Mouse (Mus musculus) limb, embryonic 11.5 days (tissue): ENCODE data around the gene Capsl. TPM values are rescaled to one million over a fixed set of nuclear protein-coding genes. Genes with fewer than 3 reads are reported as not detected.

ENCODE experiments used
- ATAC-seq: fragments of 200-750 bp; cut with Nextera tagmentation; 2 replicates; pipeline ENCODE4 v1.8.0; 2017; ENCODE audit warnings: low read depth; ENCODE audit not compliant: insufficient number of reproducible peaks, low FRiP score, low TSS enrichment
- DNase-seq: peaks from one replicate; pipeline ENCODE4 v3.0.0-alpha.2; 2015; ENCODE audit warnings: low spot score
- H3K27ac ChIP-seq: fragments of 300-500 bp; sonication (generic); replicated peaks from 2 replicates; pipeline ENCODE4 v1.5.1; 2014; ENCODE audit warnings: low read depth, mild to moderate bottlenecking, low read length
- H3K27me3 ChIP-seq: fragments of 300-500 bp; sonication (generic); 2 replicates; pipeline ENCODE4 v1.6.1; 2014; ENCODE audit warnings: mild to moderate bottlenecking, low read length, mixed read lengths; ENCODE audit not compliant: control insufficient read depth, insufficient read depth
- H3K36me3 ChIP-seq: fragments of 300-500 bp; sonication (generic); 2 replicates; pipeline ENCODE4 v1.6.1; 2014; ENCODE audit warnings: mild to moderate bottlenecking, low read length, moderate library complexity, mixed read lengths; ENCODE audit not compliant: control insufficient read depth, insufficient read depth
- H3K4me1 ChIP-seq: fragments of 300-500 bp; sonication (generic); 2 replicates; pipeline ENCODE4 v1.6.1; 2014; ENCODE audit warnings: low read length, mixed read lengths; ENCODE audit not compliant: control insufficient read depth, insufficient read depth
- H3K4me2 ChIP-seq: fragments of 300-500 bp; sonication (generic); 2 replicates; pipeline ENCODE4 v1.6.1; 2014; ENCODE audit warnings: low read depth, mild to moderate bottlenecking, moderate library complexity; ENCODE audit not compliant: severe bottlenecking
- H3K4me3 ChIP-seq: fragments of 300-500 bp; sonication (generic); 2 replicates; pipeline ENCODE4 v1.5.1; 2014; ENCODE audit warnings: low read depth, low read length
- H3K9ac ChIP-seq: fragments of 300-500 bp; sonication (generic); 2 replicates; pipeline ENCODE4 v1.6.1; 2014; ENCODE audit warnings: mild to moderate bottlenecking, low read length
- H3K9me3 ChIP-seq: fragments of 300-500 bp; sonication (generic); 2 replicates; pipeline ENCODE4 v1.6.1; 2016; ENCODE audit warnings: low read length; ENCODE audit not compliant: control insufficient read depth
- WGBS: fragments of 180-500 bp; shearing (Covaris S2); extraction: QIAGEN DNeasy Blood & Tissue Kit; methylation state at CpG from one replicate; pipeline ENCODE4 v1.1.7; 2014; 5-methylcytosine and 5-hydroxymethylcytosine counted together
- polyA plus RNA-seq: library from polyadenylated mRNA; unstranded; fragments of >200 nt; fragmentation: Nextera tagmentation; extraction: Ambion mirVana; gene quantifications from 2 replicates; pipeline ENCODE4 v1.2.1, GENCODE M21; 2014

Gene Capsl
- polyA plus RNA-seq, 1 experiment from 2014 or later, result 1.1 TPM

DNA sequence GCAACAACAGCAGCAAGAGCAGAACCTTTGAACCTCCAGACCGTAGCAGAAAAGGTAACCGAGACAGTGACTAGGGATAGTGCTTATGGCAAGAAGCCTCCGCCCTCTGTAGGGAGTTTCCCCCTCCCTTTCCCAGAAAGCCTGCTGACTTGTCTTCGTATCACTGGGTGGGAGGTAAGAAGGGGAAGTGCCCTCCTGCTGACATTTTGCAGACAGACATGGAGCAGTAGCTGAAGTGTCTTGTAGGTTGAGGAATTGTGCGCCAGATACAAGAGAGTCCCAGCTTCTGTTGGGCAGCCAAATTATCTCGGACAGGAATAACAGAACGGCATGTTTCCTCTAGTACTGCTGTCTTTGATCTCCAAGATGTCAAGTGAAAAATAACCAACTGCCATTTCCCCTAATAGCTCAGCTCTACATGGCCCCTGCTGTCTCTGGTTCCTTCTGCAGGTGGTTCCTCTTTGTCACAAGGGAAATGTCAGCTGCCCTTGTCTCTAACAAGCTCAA, 27.7 kb downstream of the Capsl start:
- no peak for ATAC-seq
- no peak for DNase-seq
- no peaks in the 10 kb centered on the region for H3K27me3 ChIP-seq
- no peak overlapping the region for H3K4me2 ChIP-seq
- no peak overlapping the region for H3K27ac ChIP-seq
- no peak overlapping the region for H3K4me3 ChIP-seq
- H3K9me3 ChIP-seq, result no peaks in the 10 kb centered on the region
- H3K36me3 ChIP-seq, result no peaks in the 10 kb centered on the region
- 66% methylated on average over 7 of the region's 7 CpGs for WGBS
- H3K9ac ChIP-seq, result no peak overlapping the region
- H3K4me1 ChIP-seq, result no peaks in the 10 kb centered on the region

DNA sequence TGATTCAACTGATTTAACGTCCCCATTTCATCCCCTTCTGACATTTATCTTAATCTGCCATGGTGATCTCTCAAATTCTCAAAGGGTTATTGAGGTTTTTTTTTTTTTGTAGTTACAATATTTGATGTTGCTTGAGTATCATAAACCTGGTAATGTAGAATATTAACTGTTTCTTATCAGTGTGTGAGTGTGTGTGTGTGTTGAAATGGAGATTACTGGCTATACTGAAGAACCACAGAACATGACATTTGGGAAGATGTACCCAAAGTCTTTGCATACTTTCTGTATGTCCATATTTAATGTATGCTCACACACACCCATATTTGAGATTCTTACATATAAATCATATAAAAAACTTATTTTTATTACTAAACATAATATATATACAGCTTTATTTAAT, 28.2 kb downstream of the Capsl start:
- Histone ChIP-seq H3K27ac (no peak overlapping the region), H3K27me3 (no peaks in the 10 kb centered on the region), H3K4me1 (no peaks in the 10 kb centered on the region), H3K9me3 (no peaks in the 10 kb centered on the region; the same call in 1 of the 2 replicates), H3K4me3 (no peak overlapping the region), H3K36me3 (no peaks in the 10 kb centered on the region), H3K9ac (no peak overlapping the region), H3K4me2 (no peak overlapping the region)
- 40% methylated on average over 1 of the region's 1 CpGs for WGBS
- ATAC-seq, result no peak
- no peak for DNase-seq

DNA sequence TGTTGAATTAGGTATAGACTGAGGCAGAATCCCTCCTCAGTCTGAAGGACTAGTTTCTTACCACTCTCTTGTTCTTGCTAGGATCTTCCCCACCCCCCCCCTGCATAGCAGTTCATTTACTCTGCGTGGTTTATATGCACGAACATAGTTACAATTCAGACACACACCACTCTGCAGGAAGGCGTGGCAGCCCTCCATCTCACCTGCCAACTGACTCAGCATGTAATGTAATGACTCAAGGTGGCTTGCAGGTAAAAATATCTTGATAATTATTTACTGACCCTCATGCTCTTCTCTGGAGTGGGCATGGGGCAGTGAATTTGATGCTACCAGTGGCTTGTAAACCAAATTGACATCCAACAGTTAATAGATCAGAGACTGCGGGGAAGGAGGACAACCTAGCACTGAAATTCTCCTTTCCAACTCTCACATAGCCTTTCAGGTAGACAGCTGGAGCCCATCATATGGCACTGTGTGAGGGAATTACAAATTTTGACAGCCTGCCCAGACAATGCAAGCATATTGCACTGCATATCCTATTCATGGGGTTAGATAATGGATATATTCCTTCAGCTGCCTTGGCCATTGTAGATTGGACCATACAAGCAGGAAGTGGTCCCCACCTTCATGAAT, 35.3 kb downstream of the Capsl start:
- WGBS, result 84% methylated on average over 4 of the region's 4 CpGs
- no peak for ATAC-seq
- no peaks in the 10 kb centered on the region for H3K27me3 ChIP-seq

DNA sequence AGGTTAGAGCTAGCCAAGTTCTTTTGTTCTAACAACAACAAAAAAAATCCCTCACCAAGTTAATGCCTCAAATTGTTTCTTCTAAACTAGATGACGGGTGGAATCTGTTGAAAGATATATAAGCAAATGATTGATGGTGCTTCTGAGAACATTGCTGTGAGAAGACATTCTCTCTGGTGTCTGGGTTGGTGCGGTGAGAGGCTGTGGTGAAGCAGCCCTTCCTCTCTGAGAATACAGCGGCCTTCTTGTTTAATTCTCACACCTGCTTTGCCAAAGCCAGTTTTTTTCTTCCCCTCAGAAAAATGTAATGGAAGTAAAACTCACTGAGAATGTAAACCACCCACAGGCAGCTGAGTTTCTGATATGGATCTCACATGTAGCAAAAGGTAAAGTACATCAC, 36.3 kb downstream of the Capsl start:
- Histone ChIP-seq H3K27me3 (no peaks in the 10 kb centered on the region), H3K4me3 (no peak overlapping the region), H3K4me1 (no peaks in the 10 kb centered on the region), H3K36me3 (no peaks in the 10 kb centered on the region), H3K27ac (no peak overlapping the region), H3K9ac (no peak overlapping the region), H3K9me3 (no peaks in the 10 kb centered on the region; the same call in 1 of the 2 replicates), H3K4me2 (no peak overlapping the region)
- DNase-seq, result no peak
- WGBS, result 60% methylated on average over 3 of the region's 3 CpGs
- ATAC-seq, result no peak

More for the DNA sequence above, 35.3 kb downstream of the Capsl start:
- Histone ChIP-seq H3K27ac (no peak overlapping the region), H3K4me3 (no peak overlapping the region), H3K9me3 (no peaks in the 10 kb centered on the region; the same call in 1 of the 2 replicates), H3K4me2 (no peak overlapping the region), H3K9ac (no peak overlapping the region), H3K4me1 (no peaks in the 10 kb centered on the region), H3K36me3 (no peaks in the 10 kb centered on the region)
- no peak for DNase-seq

DNA sequence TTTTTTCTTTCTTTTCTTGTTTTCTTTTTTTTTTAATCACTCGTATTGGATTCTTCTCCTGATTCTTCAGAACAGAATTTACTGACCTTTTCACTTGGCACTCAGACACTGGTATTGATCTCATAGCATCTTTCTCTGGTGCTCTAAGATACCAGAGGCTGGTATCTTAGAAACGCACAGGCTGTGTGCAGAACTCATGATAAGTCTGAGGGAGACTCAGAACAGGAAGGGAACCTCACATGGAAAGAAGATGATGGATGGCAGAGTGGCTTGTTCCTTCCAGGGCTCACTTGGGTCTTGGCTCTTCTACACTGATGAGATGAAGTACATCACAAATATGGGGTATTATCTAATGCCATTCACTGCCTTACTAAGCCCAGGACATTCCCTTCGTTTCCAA, 36.8 kb downstream of the Capsl start:
- H3K27ac ChIP-seq, result no peak overlapping the region
- 77% methylated on average over 3 of the region's 3 CpGs for WGBS

DNA sequence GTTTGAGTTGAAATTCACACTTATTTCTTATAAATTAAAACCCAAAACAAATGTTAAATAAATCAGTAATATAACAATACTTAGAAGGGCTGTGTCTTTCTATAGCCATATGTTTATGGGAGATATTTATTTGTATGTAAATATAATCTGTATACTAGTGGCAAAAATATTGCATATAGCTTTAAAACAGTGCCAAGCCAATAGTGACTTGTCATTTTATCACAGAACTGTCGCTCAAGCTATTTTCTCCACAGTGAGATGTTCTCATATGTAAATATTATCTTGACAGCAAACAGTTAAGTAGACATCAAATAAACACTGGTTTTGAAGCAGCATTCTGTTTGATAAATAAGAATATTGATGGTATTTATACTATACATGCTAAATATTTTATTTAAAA, 37.4 kb downstream of the Capsl start:
- Histone ChIP-seq H3K4me3 (no peak overlapping the region), H3K36me3 (no peaks in the 10 kb centered on the region), H3K27ac (no peak overlapping the region), H3K4me1 (no peaks in the 10 kb centered on the region), H3K4me2 (no peak overlapping the region), H3K9me3 (no peaks in the 10 kb centered on the region; the same call in 1 of the 2 replicates), H3K9ac (no peak overlapping the region), H3K27me3 (no peaks in the 10 kb centered on the region)
- WGBS, result 94% methylated on average over 1 of the region's 1 CpGs
- no peak for DNase-seq
- no peak for ATAC-seq

More for the DNA sequence above, 36.8 kb downstream of the Capsl start:
- H3K4me2 ChIP-seq, result no peak overlapping the region
- H3K4me3 ChIP-seq, result no peak overlapping the region
- no peak for DNase-seq
- H3K36me3 ChIP-seq, result no peaks in the 10 kb centered on the region
- ATAC-seq, result no peak
- H3K27me3 ChIP-seq, result no peaks in the 10 kb centered on the region
- H3K9me3 ChIP-seq, result no peaks in the 10 kb centered on the region; the same call in 1 of the 2 replicates
- H3K9ac ChIP-seq, result no peak overlapping the region
- no peaks in the 10 kb centered on the region for H3K4me1 ChIP-seq

DNA sequence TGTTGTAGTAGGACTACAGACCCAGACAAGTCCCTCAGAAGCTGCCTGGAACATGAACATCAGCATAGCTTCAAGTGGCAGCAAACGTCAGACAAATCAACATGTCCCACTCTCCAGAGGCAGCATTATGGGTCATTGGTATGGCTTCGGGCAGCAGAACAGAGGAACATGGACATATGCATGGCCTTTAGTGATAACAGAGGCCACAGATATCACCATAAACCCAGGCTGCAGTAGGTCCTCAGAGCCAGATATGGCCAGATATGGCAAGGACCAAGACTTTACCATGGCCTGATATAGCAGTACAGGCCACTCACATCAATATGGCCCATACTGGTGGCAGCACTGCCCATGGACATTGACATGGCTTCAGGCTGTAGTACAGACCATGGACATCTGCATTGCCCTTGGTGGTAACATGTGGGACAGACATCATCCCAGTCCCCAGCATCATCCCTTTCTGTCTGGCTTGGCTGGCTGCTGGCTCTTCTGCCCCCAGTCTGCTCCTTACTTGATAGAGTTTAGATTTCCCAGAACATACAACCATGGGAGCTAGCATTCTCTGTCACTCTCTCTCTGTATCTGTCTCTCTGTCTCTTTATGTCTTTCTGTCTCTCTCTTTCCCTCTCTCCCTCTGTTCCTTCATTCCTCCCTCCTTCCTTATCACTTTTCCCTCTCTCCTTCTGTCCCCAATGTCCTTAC, 53.7 kb downstream of the Capsl start:
- Histone ChIP-seq H3K4me3 (no peak overlapping the region), H3K9me3 (no peaks in the 10 kb centered on the region), H3K4me1 (no peaks in the 10 kb centered on the region), H3K27me3 (no peaks in the 10 kb centered on the region), H3K4me2 (no peak overlapping the region), H3K9ac (no peak overlapping the region), H3K36me3 (no peaks in the 10 kb centered on the region), H3K27ac (no peak overlapping the region)
- 87% methylated on average over 2 of the region's 2 CpGs for WGBS
- DNase-seq, result no peak
- no peak for ATAC-seq

DNA sequence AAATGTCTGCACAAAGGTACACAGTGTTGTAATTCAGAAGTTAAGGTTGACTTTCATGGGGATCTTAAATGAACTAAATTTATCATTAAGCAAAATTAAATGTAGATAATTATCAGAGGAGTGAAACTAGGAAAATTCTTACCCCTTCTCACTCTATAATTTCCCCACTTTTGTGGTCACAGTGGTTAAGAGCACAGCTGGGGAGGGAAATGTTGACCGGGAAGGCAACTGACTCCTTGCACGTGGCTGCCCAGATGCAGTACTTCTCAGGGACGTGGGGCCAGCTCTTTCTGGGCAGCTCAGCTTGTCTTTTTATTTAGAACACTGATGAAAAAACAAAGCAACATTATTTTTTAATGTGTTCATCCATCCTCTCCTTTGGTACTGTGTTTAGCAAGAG, 56.2 kb downstream of the Capsl start:
- H3K4me1 ChIP-seq, result no peaks in the 10 kb centered on the region
- no peak overlapping the region for H3K4me2 ChIP-seq
- ATAC-seq (no peak), DNase-seq (no peak)
- WGBS, result 81% methylated on average over 3 of the region's 3 CpGs
- no peak overlapping the region for H3K27ac ChIP-seq
- H3K36me3 ChIP-seq, result no peaks in the 10 kb centered on the region
- H3K9me3 ChIP-seq, result no peaks in the 10 kb centered on the region
- no peak overlapping the region for H3K9ac ChIP-seq
- H3K27me3 ChIP-seq, result no peaks in the 10 kb centered on the region
- no peak overlapping the region for H3K4me3 ChIP-seq
